Mouse (Mus musculus) Patski (cell line): ENCODE results near the gene Oas1c. TPM values are rescaled to one million over a fixed set of nuclear protein-coding genes. Genes with fewer than 3 reads are reported as not detected.

ENCODE experiments used
- ATAC-seq: fragments of 100-300 bp; one replicate; pipeline ENCODE4 v1.8.0; 2021
- CTCF ChIA-PET: fragments of 350-600 bp; sonication (Branson Sonifier 250); formaldehyde crosslinking; loops from one replicate; lab custom pipeline; 2022; ENCODE audit warnings: inconsistent platforms; lab: Charles Lee
- POLR2A ChIA-PET: fragments of 350-600 bp; sonication (Branson Sonifier 250); formaldehyde crosslinking; loops from one replicate; lab custom pipeline; 2022; ENCODE audit warnings: antibody characterized with exemption, inconsistent platforms; lab: Charles Lee
- DNase-seq: peaks from one replicate; pipeline ENCODE4 v3.0.0-alpha.2; 2011; ENCODE audit warnings: low read depth, low spot score
- H3K27me3 ChIP-seq: fragments of 371-371 bp; one replicate; pipeline ENCODE4 v1.5.1; 2021
- CTCF ChIP-seq: fragments of 100-300 bp; IDR thresholded peaks from one replicate; pipeline ENCODE4 v1.5.1; 2021
- in situ Hi-C: fragments of 300-500 bp; cut with MboI; formaldehyde crosslinking; loops from 3 replicates; pipeline ENCODE4 v1.11.1; 2018; ENCODE audit warnings: low pct_unique_long_range_greater_than_20kb, mixed read lengths
- polyA plus RNA-seq: library from polyadenylated mRNA; unstranded; gene quantifications from one replicate; pipeline ENCODE4 v1.2.3, GENCODE M21; 2021

Gene Oas1c
- polyA plus RNA-seq, result 1.9 TPM

- ChIA-PET POLR2A (interaction anchor here (0.6 kb wide), 2 partner anchors 9 to 55 kb away, joined by 5 to 6 read pairs; no protein-coding TSS in a partner anchor), CTCF (interaction anchor here (1.1 to 1.6 kb wide), 3 partner anchors 21 to 36 kb away, joined by 3 to 5 read pairs (median 3); no protein-coding TSS in a partner anchor)
- DNase-seq (peak; percentile 81), ATAC-seq (peak; percentile 99)
- TF ChIP-seq CTCF, result no peak
- in situ Hi-C loops, result no loop called here
- no peaks in the 10 kb centered on the region for H3K27me3 ChIP-seq
Measured at GRCm38 (mm10) chr5:120811951-120812819, at the start of gene Oas1c. Oas1c (minus strand) TSS chr5:120812514.

GRCm38 (mm10) chr5:120861121-120861520, 48.8 kb upstream of the Oas1c start, which contains the start of gene Oas1h:
Oas1h (plus strand) TSS chr5:120861421.
- in situ Hi-C loops, result no loop called here
- peaks cover 8% of the 10 kb centered on the region for H3K27me3 ChIP-seq
- POLR2A ChIA-PET, result no interaction called here
- TF ChIP-seq CTCF, result no peak
- ATAC-seq, result no peak
- CTCF ChIA-PET, result no interaction called here
- no peak for DNase-seq

- DNase-seq (no peak), ATAC-seq (no peak)
- POLR2A ChIA-PET, result interaction anchor here (0.7 kb wide), 1 partner anchor 1161 kb away, joined by 3 read pairs; no protein-coding TSS in a partner anchor
- in situ Hi-C loops, result no loop called here
- CTCF ChIA-PET, result no interaction called here
- peaks cover 8% of the 10 kb centered on the region for H3K27me3 ChIP-seq
- no peak for TF ChIP-seq CTCF
Measured at GRCm38 (mm10) chr5:120859241-120859640, 46.9 kb upstream of the Oas1c start.

GRCm38 (mm10) chr5:120849601-120850136, 37.4 kb upstream of the Oas1c start:
- DNase-seq (no peak), ATAC-seq (no peak)
- in situ Hi-C loops, result no loop called here
- ChIA-PET POLR2A (no interaction called here), CTCF (interaction anchor here (0.8 to 1.5 kb wide), 3 partner anchors 10 to 57 kb away, joined by 3 to 6 read pairs (median 4); no protein-coding TSS in a partner anchor)
- TF ChIP-seq CTCF, result peak; percentile 80
- peaks cover 5% of the 10 kb centered on the region for H3K27me3 ChIP-seq

GRCm38 (mm10) chr5:120847067-120847466, 34.8 kb upstream of the Oas1c start, which contains the start of gene Oas1f:
Oas1f (plus strand) TSS chr5:120847367.
- H3K27me3 ChIP-seq, result peaks cover 5% of the 10 kb centered on the region
- POLR2A ChIA-PET, result no interaction called here
- in situ Hi-C loops, result no loop called here
- CTCF ChIA-PET, result no interaction called here
- TF ChIP-seq CTCF, result no peak
- no peak for DNase-seq
- no peak for ATAC-seq

GRCm38 (mm10) chr5:120844713-120845112, 32.4 kb upstream of the Oas1c start:
- peaks cover 9% of the 10 kb centered on the region for H3K27me3 ChIP-seq
- TF ChIP-seq CTCF, result no peak
- ATAC-seq, result peak; percentile 45
- ChIA-PET POLR2A (no interaction called here), CTCF (interaction anchor here (0.9 kb wide), 1 partner anchor 29 kb away, joined by 3 read pairs; no protein-coding TSS in a partner anchor)
- DNase-seq, result no peak
- in situ Hi-C loops, result loop anchor here (5.0 kb wide), 1 partner anchor 67 kb away; the partner anchor contains the start of gene Oas3

GRCm38 (mm10) chr5:120836731-120837585, 24.6 kb upstream of the Oas1c start:
- ATAC-seq (no peak), DNase-seq (no peak)
- peak; percentile 80 for TF ChIP-seq CTCF
- H3K27me3 ChIP-seq, result peaks cover 32% of the 10 kb centered on the region
- POLR2A ChIA-PET, result no interaction called here
- CTCF ChIA-PET, result interaction anchor here (0.8 to 2.0 kb wide), 5 partner anchors 9 to 44 kb away, joined by 3 to 7 read pairs (median 4); partner anchors contain the start of gene Oas1c
- in situ Hi-C loops, result no loop called here

- ChIA-PET CTCF (interaction anchor here (1.1 kb wide), 1 partner anchor 22 kb away, joined by 3 read pairs; the partner anchor contains the start of gene Oas1c), POLR2A (no interaction called here)
- DNase-seq (no peak), ATAC-seq (no peak)
- in situ Hi-C loops, result no loop called here
- peaks cover 28% of the 10 kb centered on the region for H3K27me3 ChIP-seq
- TF ChIP-seq CTCF, result no peak
Measured at GRCm38 (mm10) chr5:120833335-120834280, 21.3 kb upstream of the Oas1c start.

GRCm38 (mm10) chr5:120831031-120831430, 18.7 kb upstream of the Oas1c start:
- H3K27me3 ChIP-seq, result peaks cover 28% of the 10 kb centered on the region
- ChIA-PET CTCF (no interaction called here), POLR2A (no interaction called here)
- in situ Hi-C loops, result no loop called here
- ATAC-seq, result no peak
- DNase-seq, result no peak
- no peak for TF ChIP-seq CTCF
